Mouse (Mus musculus): ENCODE results near the gene Fto. TPM values are rescaled to one million over a fixed set of nuclear protein-coding genes. Genes with fewer than 3 reads are reported as not detected.

The Fto gene
- total RNA-seq, 1 experiment: 16.8 TPM

- Histone ChIP-seq H3K27ac (ENCODE audit: insufficient read depth, low read depth, low read length, poor library complexity, severe bottlenecking) (no peak overlapping the region), H3K9me3 (ENCODE audit: control insufficient read depth, insufficient read depth, low read depth, low read length) (no peaks in the 10 kb centered on the region), H3K4me3 (ENCODE audit: insufficient read depth in 1 of 2, low read depth in 1 of 2, low read length in 2 of 2, poor library complexity in 1 of 2, severe bottlenecking in 1 of 2) (no peak overlapping the region), H3K4me1 (ENCODE audit: control insufficient read depth in 2 of 2, insufficient read depth in 2 of 2, low read length in 2 of 2, poor library complexity in 1 of 2) (peaks cover 12 to 16% of the 10 kb centered on the region in 2 experiments; a peak in 3 of 4 replicates), H3K36me3 (ENCODE audit: control insufficient read depth, insufficient read depth, low read length, poor library complexity, severe bottlenecking) (no peaks in the 10 kb centered on the region), H3K9ac (ENCODE audit: insufficient read depth, low read depth, low read length, poor library complexity, severe bottlenecking) (no peak overlapping the region)
- no peak for DNase-seq (ENCODE audit: low read depth, low spot score)
- TF ChIP-seq ZNF384 (IDR thresholded peaks at IDR 0.05; ENCODE audit: low read depth, low read length): no peak
- TF ChIP-seq ZC3H11A (IDR thresholded peaks at IDR 0.05; ENCODE audit: borderline replicate concordance, low read depth, low read length): no peak
- TF ChIP-seq MAFK (IDR thresholded peaks at IDR 0.05; ENCODE audit: insufficient read depth, low read depth, low read length): no peak
- TF ChIP-seq HCFC1 (IDR thresholded peaks at IDR 0.05; ENCODE audit: borderline replicate concordance, insufficient read depth, low read length): no peak
- no peak for TF ChIP-seq CHD2 (IDR thresholded peaks at IDR 0.05; ENCODE audit: low read depth, low read length)
- in situ Hi-C loops (cut with MboI; ENCODE audit: low sequenced_read_pairs in 2 of 2, unreplicated experiment in 2 of 2): no loop called here
Observed at GRCm38 (mm10) chr8:91509206-91509899, 196.0 kb downstream of the Fto start.

DNA sequence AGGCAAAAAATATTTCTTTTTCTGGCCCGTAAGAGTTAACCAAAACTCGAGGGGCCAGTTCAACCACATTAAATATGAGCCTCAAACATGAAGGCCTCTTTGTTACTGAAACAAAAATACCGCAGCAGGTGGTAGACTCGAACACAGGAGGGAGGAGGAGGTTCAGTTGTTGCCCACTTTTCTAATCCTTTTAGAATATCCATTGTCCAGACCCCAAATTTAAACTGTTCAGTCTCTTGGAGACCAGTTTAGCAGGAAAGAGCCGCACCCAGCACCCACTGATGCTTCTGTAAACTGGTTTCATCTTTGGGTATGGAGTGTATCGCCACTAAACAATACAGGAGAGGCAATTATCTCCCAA is 196.6 kb downstream of the Fto start:
- no peak for TF ChIP-seq CHD2 (IDR thresholded peaks at IDR 0.05; ENCODE audit: low read depth, low read length)
- TF ChIP-seq ZNF384 (IDR thresholded peaks at IDR 0.05; ENCODE audit: low read depth, low read length): no peak
- TF ChIP-seq HCFC1 (IDR thresholded peaks at IDR 0.05; ENCODE audit: borderline replicate concordance, insufficient read depth, low read length): no peak
- no peak for TF ChIP-seq MAFK (IDR thresholded peaks at IDR 0.05; ENCODE audit: insufficient read depth, low read depth, low read length)
- no peak for TF ChIP-seq ZC3H11A (IDR thresholded peaks at IDR 0.05; ENCODE audit: borderline replicate concordance, low read depth, low read length)
- no peak overlapping the region for H3K9ac ChIP-seq (ENCODE audit: insufficient read depth, low read depth, low read length, poor library complexity, severe bottlenecking)
- 0 out of 2 replicates have a peak overlapping the region, but pooled peaks have one; percentile 64 for H3K27ac ChIP-seq (ENCODE audit: insufficient read depth, low read depth, low read length, poor library complexity, severe bottlenecking)
- no peak for DNase-seq (ENCODE audit: low read depth, low spot score)
- H3K9me3 ChIP-seq (ENCODE audit: control insufficient read depth, insufficient read depth, low read depth, low read length): no peaks in the 10 kb centered on the region
- in situ Hi-C loops (cut with MboI; ENCODE audit: low sequenced_read_pairs in 2 of 2, unreplicated experiment in 2 of 2): no loop called here
- no peaks in the 10 kb centered on the region for H3K36me3 ChIP-seq (ENCODE audit: control insufficient read depth, insufficient read depth, low read length, poor library complexity, severe bottlenecking)
- no peak overlapping the region for H3K4me3 ChIP-seq (ENCODE audit: insufficient read depth in 1 of 2, low read depth in 1 of 2, low read length in 2 of 2, poor library complexity in 1 of 2, severe bottlenecking in 1 of 2)
- peaks cover 12 to 16% of the 10 kb centered on the region in 2 experiments; a peak in 3 of 4 replicates for H3K4me1 ChIP-seq (ENCODE audit: control insufficient read depth in 2 of 2, insufficient read depth in 2 of 2, low read length in 2 of 2, poor library complexity in 1 of 2)

DNA sequence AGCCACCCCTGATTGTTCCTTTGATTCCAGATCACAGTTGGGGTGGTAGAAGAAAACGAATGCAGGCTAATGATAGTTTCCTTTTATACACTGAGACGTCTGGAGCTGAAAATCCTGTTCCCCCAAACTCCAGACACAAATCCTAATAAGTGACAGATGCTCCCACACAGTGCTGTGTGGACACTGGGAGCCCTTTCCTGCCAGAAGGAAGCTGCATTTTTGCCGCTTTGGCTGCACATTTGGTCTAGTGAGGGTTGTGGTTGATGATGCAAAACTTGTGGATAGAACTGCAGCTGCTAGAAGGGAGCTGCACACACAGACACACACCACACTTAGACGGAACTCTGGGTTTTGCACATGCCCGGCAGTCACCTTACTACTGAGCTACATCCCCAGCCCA is 197.4 kb downstream of the Fto start:
- no peaks in the 10 kb centered on the region for H3K9me3 ChIP-seq (ENCODE audit: control insufficient read depth, insufficient read depth, low read depth, low read length)
- peak overlapping the region; percentile 43; the same call in 1 of the 2 replicates for H3K27ac ChIP-seq (ENCODE audit: insufficient read depth, low read depth, low read length, poor library complexity, severe bottlenecking)
- in situ Hi-C loops (cut with MboI; ENCODE audit: low sequenced_read_pairs in 2 of 2, unreplicated experiment in 2 of 2): no loop called here
- H3K9ac ChIP-seq (ENCODE audit: insufficient read depth, low read depth, low read length, poor library complexity, severe bottlenecking): no peak overlapping the region
- no peak for TF ChIP-seq CHD2 (IDR thresholded peaks at IDR 0.05; ENCODE audit: low read depth, low read length)
- H3K36me3 ChIP-seq (ENCODE audit: control insufficient read depth, insufficient read depth, low read length, poor library complexity, severe bottlenecking): no peaks in the 10 kb centered on the region
- no peak overlapping the region for H3K4me3 ChIP-seq (ENCODE audit: insufficient read depth in 1 of 2, low read depth in 1 of 2, low read length in 2 of 2, poor library complexity in 1 of 2, severe bottlenecking in 1 of 2)
- DNase-seq (ENCODE audit: low read depth, low spot score): no peak
- H3K4me1 ChIP-seq (ENCODE audit: control insufficient read depth in 2 of 2, insufficient read depth in 2 of 2, low read length in 2 of 2, poor library complexity in 1 of 2): peaks cover 12 to 16% of the 10 kb centered on the region in 2 experiments; a peak in 3 of 4 replicates

GRCm38 (mm10) chr8:91511943-91512342 is 198.6 kb downstream of the Fto start:
- no peak overlapping the region for H3K9ac ChIP-seq (ENCODE audit: insufficient read depth, low read depth, low read length, poor library complexity, severe bottlenecking)
- no peaks in the 10 kb centered on the region for H3K9me3 ChIP-seq (ENCODE audit: control insufficient read depth, insufficient read depth, low read depth, low read length)
- no peaks in the 10 kb centered on the region for H3K36me3 ChIP-seq (ENCODE audit: control insufficient read depth, insufficient read depth, low read length, poor library complexity, severe bottlenecking)
- no peak overlapping the region for H3K4me3 ChIP-seq (ENCODE audit: insufficient read depth in 1 of 2, low read depth in 1 of 2, low read length in 2 of 2, poor library complexity in 1 of 2, severe bottlenecking in 1 of 2)
- in situ Hi-C loops (cut with MboI; ENCODE audit: low sequenced_read_pairs in 2 of 2, unreplicated experiment in 2 of 2): no loop called here
- DNase-seq (ENCODE audit: low read depth, low spot score): no peak
- H3K27ac ChIP-seq (ENCODE audit: insufficient read depth, low read depth, low read length, poor library complexity, severe bottlenecking): no peak overlapping the region
- peaks cover 12 to 16% of the 10 kb centered on the region in 2 experiments; a peak in 3 of 4 replicates for H3K4me1 ChIP-seq (ENCODE audit: control insufficient read depth in 2 of 2, insufficient read depth in 2 of 2, low read length in 2 of 2, poor library complexity in 1 of 2)
- TF ChIP-seq HCFC1 (IDR thresholded peaks at IDR 0.05; ENCODE audit: borderline replicate concordance, insufficient read depth, low read length) (no peak), MAFK (IDR thresholded peaks at IDR 0.05; ENCODE audit: insufficient read depth, low read depth, low read length) (no peak), ZC3H11A (IDR thresholded peaks at IDR 0.05; ENCODE audit: borderline replicate concordance, low read depth, low read length) (no peak), ZNF384 (IDR thresholded peaks at IDR 0.05; ENCODE audit: low read depth, low read length) (no peak), CHD2 (IDR thresholded peaks at IDR 0.05; ENCODE audit: low read depth, low read length) (no peak)
